Mouse (Mus musculus) ES-Bruce4 (cell line): ENCODE results near the gene Gucd1.

Source experiments
- CTCF ChIP-seq: IDR thresholded peaks from one replicate; pipeline ENCODE4 v1.8.1; 2011; ENCODE audit warnings: low read depth, low read length
- POLR2A ChIP-seq: IDR thresholded peaks from one replicate; pipeline ENCODE4 v1.8.1; 2011; ENCODE audit warnings: low read length; ENCODE audit not compliant: insufficient read depth

- TF ChIP-seq CTCF = no peak
- no peak for TF ChIP-seq POLR2A
Measured at GRCm38 (mm10) chr10:75554090-75554489, 36.3 kb upstream of the Gucd1 start.
